Comparison of ENCODE assay signal across 8 mouse cellular contexts in genomic region chrX:74353467-74353770, GRCm38 (mm10). TPM values are rescaled to one million over a fixed set of nuclear protein-coding genes. Genes with fewer than 3 reads are reported as not detected.
DNase-seq lines count a peak whose midpoint lies in the region; ATAC-seq and TF ChIP-seq lines count a peak whose summit lies in the region.

TSS of gene Lage3 (minus strand) at chrX:74353618.

- H3K27ac ChIP-seq in heart, embryonic 11.5 days (ENCODE audit: low read depth, low read length), result peak within 1 kb of the TSS; percentile 15; the same call in 1 of the 2 replicates
- peak within 1 kb of the TSS; percentile 56; the same call in 1 of the 2 replicates for H3K27ac ChIP-seq in kidney, embryonic 16.5 days (ENCODE audit: low read length)
- 0 out of 2 replicates have a peak within 1 kb of the TSS, but pooled peaks have one; percentile 2 for H3K27ac ChIP-seq in liver, adult 2 months (replicated peaks; ENCODE audit: insufficient read depth, low read depth, low read length)

- no peak for TF ChIP-seq CTCF in C2C12 (IDR thresholded peaks at IDR 0.05; ENCODE audit: control insufficient read depth, insufficient read depth, insufficient read length)
- TF ChIP-seq CTCF in brain, embryonic 14.5 days (IDR thresholded peaks at IDR 0.05; ENCODE audit: borderline replicate concordance, extremely low read depth, insufficient read depth, insufficient read length), result no peak
- no peak for TF ChIP-seq CTCF in liver, adult 2 months (IDR thresholded peaks at IDR 0.05; ENCODE audit: low read depth, low read length)

- H3K27me3 ChIP-seq in C2C12 (ENCODE audit: control insufficient read depth, insufficient read depth, insufficient read length), result no peaks in the 10 kb centered on the region
- no peaks in the 10 kb centered on the region; the same call in 1 of the 2 replicates for H3K27me3 ChIP-seq in erythroblast, embryonic 14.5 days (ENCODE audit: control insufficient read depth)
- H3K27me3 ChIP-seq in heart, embryonic 11.5 days (ENCODE audit: control insufficient read depth, insufficient read depth, low read length), result no peaks in the 10 kb centered on the region
- no peaks in the 10 kb centered on the region for H3K27me3 ChIP-seq in kidney, embryonic 16.5 days (ENCODE audit: insufficient read depth, low read length)
- no peaks in the 10 kb centered on the region for H3K27me3 ChIP-seq in liver, adult 2 months (ENCODE audit: control insufficient read depth, insufficient read depth, low read length)
- H3K27me3 ChIP-seq in myocyte (ENCODE audit: control insufficient read depth, insufficient read depth, insufficient read length), result no peaks in the 10 kb centered on the region

- peak within 1 kb of the TSS; percentile 39 for H3K4me3 ChIP-seq in C2C12 (ENCODE audit: insufficient read depth, poor library complexity, severe bottlenecking)
- peak within 1 kb of the TSS; percentile 69 for H3K4me3 ChIP-seq in erythroblast, embryonic 14.5 days (replicated peaks)
- peak within 1 kb of the TSS; percentile 50 for H3K4me3 ChIP-seq in heart, embryonic 11.5 days (ENCODE audit: low read depth, low read length)
- H3K4me3 ChIP-seq in kidney, embryonic 16.5 days (ENCODE audit: low read length), result peak within 1 kb of the TSS; percentile 59
- H3K4me3 ChIP-seq in liver, adult 2 months (ENCODE audit: insufficient read depth, low read depth, low read length), result peak within 1 kb of the TSS; percentile 56
- peak within 1 kb of the TSS; percentile 43 for H3K4me3 ChIP-seq in myocyte

- DNase-seq in brain, embryonic 14.5 days (ENCODE audit: low read depth), result peak; percentile 87
- peak; percentile 50 for DNase-seq in liver, adult 2 months (ENCODE audit: extremely low read depth, low read depth, low spot score)
- DNase-seq in spleen, postnatal 4 days (ENCODE audit: low spot score in 2 of 2), result peak; percentile 79 to 86

- WGBS in heart, embryonic 11.5 days (ENCODE audit: insufficient replicate concordance), result 18% methylated on average over 9 of the region's 22 CpGs
- WGBS in kidney, embryonic 16.5 days, result 19% methylated on average over 11 of the region's 22 CpGs
- WGBS in liver, adult 2 months, result 0% methylated on average over 7 of the region's 22 CpGs

- H3K9me3 ChIP-seq in erythroblast, embryonic 14.5 days (ENCODE audit: control insufficient read depth, low read length), result no peaks in the 10 kb centered on the region
- H3K9me3 ChIP-seq in heart, embryonic 11.5 days (replicated peaks; ENCODE audit: control insufficient read depth, low read length), result no peaks in the 10 kb centered on the region
- no peaks in the 10 kb centered on the region for H3K9me3 ChIP-seq in kidney, embryonic 16.5 days (ENCODE audit: low read length)

- H3K36me3 ChIP-seq in C2C12 (ENCODE audit: control insufficient read depth, insufficient read depth), result peaks cover 3% of the 10 kb centered on the region
- no peaks in the 10 kb centered on the region for H3K36me3 ChIP-seq in erythroblast, embryonic 14.5 days (ENCODE audit: control insufficient read depth)
- H3K36me3 ChIP-seq in heart, embryonic 11.5 days (ENCODE audit: control insufficient read depth, insufficient read depth, low read length), result no peaks in the 10 kb centered on the region
- no peaks in the 10 kb centered on the region for H3K36me3 ChIP-seq in kidney, embryonic 16.5 days (ENCODE audit: insufficient read depth, low read length)
- no peaks in the 10 kb centered on the region for H3K36me3 ChIP-seq in liver, adult 2 months (ENCODE audit: control insufficient read depth, insufficient read depth, low read length)
- H3K36me3 ChIP-seq in myocyte (ENCODE audit: control insufficient read depth, insufficient read depth), result no peaks in the 10 kb centered on the region

- peak within 1 kb of the TSS; percentile 68 for H3K4me2 ChIP-seq in heart, embryonic 11.5 days
- peak within 1 kb of the TSS; percentile 51 for H3K4me2 ChIP-seq in kidney, embryonic 16.5 days (replicated peaks; ENCODE audit: low read depth, low read length)
- peak within 1 kb of the TSS; percentile 60 for H3K4me2 ChIP-seq in myocyte (ENCODE audit: low read depth)

- TF ChIP-seq POLR2A in brain, embryonic 14.5 days (IDR thresholded peaks at IDR 0.05; ENCODE audit: borderline replicate concordance, extremely low read depth, insufficient read depth, insufficient read length, poor library complexity, severe bottlenecking), result peak; percentile 49; the same call in 1 of the 2 replicates
- TF ChIP-seq POLR2A in liver, adult 2 months (IDR thresholded peaks at IDR 0.05; ENCODE audit: extremely low read depth, insufficient read depth, low read length), result peak; percentile 67
- TF ChIP-seq POLR2A in myocyte (IDR thresholded peaks at IDR 0.05; ENCODE audit: insufficient read length, low read depth), result peak; percentile 78

- ATAC-seq in heart, embryonic 11.5 days (replicated peaks; ENCODE audit: insufficient number of reproducible peaks, low FRiP score, low TSS enrichment), result 0 out of 2 replicates have a peak, but pooled peaks have one; percentile 65
- peak; percentile 89 for ATAC-seq in kidney, embryonic 16.5 days (ENCODE audit: low FRiP score, low TSS enrichment)

- H3K79me3 ChIP-seq in C2C12 (ENCODE audit: low read depth), result peaks cover 2% of the 10 kb centered on the region

- H3K79me2 ChIP-seq in C2C12 (ENCODE audit: control insufficient read depth, insufficient read depth), result peaks cover 6% of the 10 kb centered on the region
- H3K79me2 ChIP-seq in liver, adult 2 months (ENCODE audit: control insufficient read depth, insufficient read depth, low read length), result no peaks in the 10 kb centered on the region
- H3K79me2 ChIP-seq in myocyte (ENCODE audit: control insufficient read depth, insufficient read depth), result peaks cover 5% of the 10 kb centered on the region

- peak within 1 kb of the TSS; percentile 72 for H3K9ac ChIP-seq in heart, embryonic 11.5 days (ENCODE audit: low read depth, low read length)
- H3K9ac ChIP-seq in kidney, embryonic 16.5 days (replicated peaks; ENCODE audit: low read length), result peak within 1 kb of the TSS; percentile 69
- peak within 1 kb of the TSS; percentile 37 for H3K9ac ChIP-seq in liver, adult 2 months (ENCODE audit: low read depth, low read length)

- H3K4me1 ChIP-seq in erythroblast, embryonic 14.5 days (ENCODE audit: control insufficient read depth), result peaks cover 7% of the 10 kb centered on the region
- H3K4me1 ChIP-seq in heart, embryonic 11.5 days (ENCODE audit: control insufficient read depth, insufficient read depth, low read length), result no peaks in the 10 kb centered on the region
- H3K4me1 ChIP-seq in kidney, embryonic 16.5 days (ENCODE audit: insufficient read depth, low read length), result 0 out of 2 replicates have a peak, but pooled peaks cover 5% of the 10 kb centered on the region
- H3K4me1 ChIP-seq in liver, adult 2 months (ENCODE audit: control insufficient read depth, insufficient read depth, low read length), result peaks cover 4% of the 10 kb centered on the region; the same call in 1 of the 2 replicates

- H3ac ChIP-seq in C2C12 (ENCODE audit: control insufficient read depth, insufficient read length, low read depth) (peak within 1 kb of the TSS; percentile 38), myocyte (ENCODE audit: control insufficient read depth, insufficient read length) (no peak within 1 kb of the TSS)

TF ChIP-seq in C2C12, 6 proteins besides CTCF, POLR2A, EP300 and RAD21:
- TF ChIP-seq MYOD1 (IDR thresholded peaks at IDR 0.05; ENCODE audit: control insufficient read depth, insufficient read length, low read depth) (no peak), MAX (IDR thresholded peaks at IDR 0.05) (no peak), FOSL1 (IDR thresholded peaks at IDR 0.05; ENCODE audit: insufficient read depth, low read length, poor library complexity, severe bottlenecking) (no peak), USF1 (IDR thresholded peaks at IDR 0.05; ENCODE audit: low read depth) (no peak), CEBPB (IDR thresholded peaks at IDR 0.05; ENCODE audit: low read depth) (no peak), MYOG (IDR thresholded peaks at IDR 0.05; ENCODE audit: control insufficient read depth, extremely low read depth, insufficient read length) (no peak)

TF ChIP-seq in myocyte, 11 proteins besides CTCF, POLR2A, EP300 and RAD21:
- peak; percentile 80 for TF ChIP-seq POLR2AphosphoS2 (IDR thresholded peaks at IDR 0.05; ENCODE audit: insufficient read length, low read depth)
- no peak for TF ChIP-seq CEBPB (IDR thresholded peaks at IDR 0.05; ENCODE audit: insufficient read depth, poor library complexity, severe bottlenecking)
- TF ChIP-seq E2F4 (IDR thresholded peaks at IDR 0.05; ENCODE audit: insufficient read depth), result no peak

RNA-seq across cellular contexts. Expression of gene Lage3, which starts in this region (rescaled TPM):
- polyA plus RNA-seq in C2C12 (2012; fragmentation: generic; extraction: Trizol) (68.7 TPM), myocyte (2012; fragmentation: generic; extraction: Trizol) (41.6 TPM)
- 63.0 and 107 TPM in 2 replicates for polyA plus RNA-seq in brain, embryonic 14.5 days (2012; rRNA removed)
- polyA plus RNA-seq in erythroblast, embryonic 14.5 days (2012), result 0.85 and 1.0 TPM in 2 replicates
- 103 and 105 TPM in 2 replicates for polyA plus RNA-seq in heart, embryonic 11.5 days (2014; fragmentation: Nextera tagmentation; extraction: Ambion mirVana)
- 108 and 113 TPM in 2 replicates for polyA plus RNA-seq in kidney, embryonic 16.5 days (2015; fragmentation: Nextera tagmentation; extraction: Ambion mirVana)
- total RNA-seq in liver, adult 2 months (2014; rRNA removed), result 28.7 and 32.2 TPM in 2 replicates
- polyA plus RNA-seq in liver, adult 2 months (2012; rRNA removed), result 35.3 and 38.2 TPM in 2 replicates

Comparison
In these comparisons a context has a peak if more than half of its experiments do, and no peak if none do; other contexts are left out.
1. Peak in every context shown above with its lines: DNase-seq, ATAC-seq, H3K4me3 ChIP-seq and H3K27ac ChIP-seq.
2. RNA of gene Lage3 (polyA plus RNA-seq): 108 to 113 TPM in kidney, embryonic 16.5 days, 103 to 105 TPM in heart, embryonic 11.5 days, 68.7 TPM in C2C12 (single experiment), 63.0 to 107 TPM in brain, embryonic 14.5 days, 41.6 TPM in myocyte (single experiment) and 35.3 to 38.2 TPM in liver, adult 2 months; 0.85 to 1.0 TPM in erythroblast, embryonic 14.5 days; every median in the first group is over 10 times any median in the second.
3. H3K27ac ChIP-seq: peak in every context shown above with its lines; median percentile 56 in kidney, embryonic 16.5 days; 15 in heart, embryonic 11.5 days; 2 in liver, adult 2 months.